Mouse (Mus musculus): ENCODE results near the gene Pam.
"Not testable (repeated sequence)": the region's sequence is repeated elsewhere in the genome, so short reads cannot be mapped to it uniquely, and the experiment has no call there.

Gene Pam

GRCm38 (mm10) chr1:98029025-98029424 lies 66.4 kb downstream of the Pam start:
- DNase-seq = no peak

- DNase-seq = no peak
Observed at GRCm38 (mm10) chr1:98028468-98028867, 67.0 kb downstream of the Pam start.

- DNase-seq = no peak
Observed at GRCm38 (mm10) chr1:98027959-98028358, 67.5 kb downstream of the Pam start.

GRCm38 (mm10) chr1:98025924-98026640 lies 69.4 kb downstream of the Pam start:
- no peak for DNase-seq

GRCm38 (mm10) chr1:98023866-98024265 lies 71.6 kb downstream of the Pam start:
- DNase-seq = no peak

DNA sequence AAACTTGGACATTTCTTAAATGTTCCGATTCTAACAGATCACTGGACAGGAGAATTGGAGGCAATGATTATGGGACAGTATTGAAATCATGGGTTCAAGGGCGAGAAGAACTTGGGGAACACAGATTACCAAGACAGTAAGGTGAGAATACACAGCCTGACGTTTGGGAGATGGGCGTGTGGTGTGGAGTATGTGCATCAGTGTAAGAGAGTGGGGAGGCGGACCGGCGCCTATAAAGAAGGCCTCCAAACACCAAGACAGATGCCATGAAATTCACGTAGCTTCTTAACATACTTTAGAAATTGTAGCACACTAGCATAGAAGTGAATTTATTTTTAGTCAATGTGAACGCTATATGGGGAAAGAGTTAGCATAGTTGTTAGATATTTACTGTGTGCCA lies 76.5 kb downstream of the Pam start:
- no peak for DNase-seq

GRCm38 (mm10) chr1:98016004-98016848 lies 79.2 kb downstream of the Pam start:
- DNase-seq = no peak

DNA sequence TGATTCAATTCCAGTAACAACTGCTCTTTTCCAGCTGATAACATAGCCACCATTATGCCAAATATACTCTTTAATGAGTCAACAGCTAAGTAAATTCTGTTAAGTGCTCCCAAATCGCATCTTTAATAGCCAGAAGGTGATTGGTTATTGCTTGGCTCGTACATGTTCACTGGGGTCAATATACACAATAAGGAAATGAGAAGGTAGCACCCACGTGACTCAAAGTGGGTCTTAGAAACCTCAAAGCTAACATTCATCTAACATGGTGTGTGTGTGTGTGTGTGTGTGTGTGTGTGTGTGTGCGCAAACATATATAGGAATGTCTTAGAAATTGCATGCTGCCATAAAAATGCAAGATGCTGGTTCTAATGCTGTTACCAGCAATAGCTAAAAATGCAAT lies 79.9 kb downstream of the Pam start:
- no peak for DNase-seq

DNA sequence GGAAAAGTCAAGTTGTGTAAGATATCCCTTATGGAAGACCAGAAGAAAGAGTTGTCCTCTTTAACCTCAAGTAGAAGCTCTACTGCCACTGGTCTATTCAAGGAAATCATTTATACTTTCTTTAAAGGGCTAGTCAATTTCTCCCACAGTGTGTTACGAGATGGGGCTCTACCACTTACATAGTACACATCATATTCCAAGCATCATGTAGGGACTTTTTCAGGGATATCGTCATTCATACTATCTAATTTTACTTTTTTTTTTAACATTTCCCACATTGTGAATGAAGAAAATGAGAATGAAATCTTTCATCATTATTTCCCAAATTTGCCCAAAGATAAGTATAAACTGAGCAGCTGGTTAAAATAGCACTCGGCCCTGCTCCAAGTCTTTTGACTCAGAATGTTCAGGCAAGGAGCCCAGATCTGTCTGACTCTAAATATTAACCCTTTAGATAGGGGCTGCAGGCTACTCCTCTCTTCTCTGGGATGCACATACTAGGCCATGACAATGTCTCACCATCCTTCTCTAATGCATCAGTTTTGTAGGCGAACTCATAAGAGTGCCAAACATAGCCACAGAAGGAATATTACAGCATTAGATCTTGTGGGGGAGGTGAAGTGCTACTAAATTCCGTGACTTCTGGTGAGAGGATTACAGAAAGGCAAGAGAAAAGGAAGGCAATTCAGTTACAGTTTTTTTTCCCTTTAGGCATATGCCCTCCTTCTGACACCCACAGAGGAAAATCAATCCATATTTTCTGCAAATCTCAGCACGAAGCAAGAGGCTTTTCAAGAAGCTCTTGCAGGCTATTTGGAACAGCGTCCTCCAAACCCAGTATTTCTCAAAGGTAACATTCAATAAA lies 92.7 kb downstream of the Pam start:
- DNase-seq = no peak

DNA sequence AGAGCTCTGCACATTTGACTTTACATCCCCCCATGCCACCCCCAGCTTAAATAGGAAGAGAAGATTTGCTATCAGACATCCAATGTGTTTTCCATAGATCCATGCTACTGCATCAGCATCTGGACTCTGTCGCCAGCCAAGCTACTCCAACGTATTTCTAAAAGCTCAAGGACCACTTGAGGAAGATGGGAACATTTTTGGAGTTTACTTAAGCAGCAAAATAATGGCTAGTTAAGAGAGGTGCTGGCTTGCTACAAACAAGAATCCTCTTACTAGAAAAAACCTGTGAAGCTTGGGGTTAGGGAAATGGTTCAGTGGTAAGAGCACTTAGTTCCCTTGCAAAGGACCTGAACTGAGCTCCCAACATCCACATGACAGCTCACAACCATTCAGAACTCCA lies 96.0 kb downstream of the Pam start:
- DNase-seq = no peak

GRCm38 (mm10) chr1:97998961-97999360 lies 96.5 kb downstream of the Pam start:
- not testable (repeated sequence) for DNase-seq

- DNase-seq = no peak
Observed at GRCm38 (mm10) chr1:97997088-97997487, 98.4 kb downstream of the Pam start.

DNA sequence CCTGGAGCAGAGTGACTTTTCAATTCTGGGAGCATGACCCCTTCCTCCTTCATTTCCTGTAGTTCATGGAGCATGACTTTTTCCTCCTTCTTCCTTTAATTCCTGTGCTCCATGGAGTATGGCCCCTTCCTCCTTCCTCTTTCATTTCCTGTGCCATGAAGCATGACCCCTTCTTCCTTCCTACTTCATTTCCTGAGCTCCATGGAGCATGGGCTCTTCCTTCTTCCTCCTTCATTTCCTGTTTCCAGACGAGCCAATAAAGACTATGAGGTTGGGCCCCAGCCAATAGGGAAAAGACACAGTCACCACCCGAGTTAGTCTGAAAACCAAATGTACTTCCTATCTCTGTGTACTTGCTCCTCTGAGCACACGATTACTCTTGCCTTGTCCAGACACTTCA lies 103.5 kb downstream of the Pam start:
- DNase-seq = no peak

DNA sequence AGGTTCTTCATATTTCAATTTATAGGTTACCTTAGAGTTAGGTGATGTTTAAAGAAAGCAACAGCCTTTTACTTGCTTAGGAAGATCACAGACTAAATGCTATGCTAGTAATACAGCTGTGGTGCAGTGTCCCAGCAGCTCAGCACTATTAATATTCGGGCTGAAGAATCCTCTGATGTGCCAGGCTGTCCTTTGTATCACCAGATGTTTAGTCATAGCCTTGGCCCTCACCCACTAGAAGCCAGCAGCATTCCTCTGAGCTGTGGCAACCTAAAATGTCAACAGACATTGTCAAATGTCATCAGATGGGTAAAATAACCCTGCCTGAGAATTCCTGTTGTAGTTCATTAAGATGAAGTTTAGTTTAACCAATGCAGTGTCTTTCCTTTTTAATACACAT lies 112.3 kb downstream of the Pam start:
- DNase-seq = no peak

DNA sequence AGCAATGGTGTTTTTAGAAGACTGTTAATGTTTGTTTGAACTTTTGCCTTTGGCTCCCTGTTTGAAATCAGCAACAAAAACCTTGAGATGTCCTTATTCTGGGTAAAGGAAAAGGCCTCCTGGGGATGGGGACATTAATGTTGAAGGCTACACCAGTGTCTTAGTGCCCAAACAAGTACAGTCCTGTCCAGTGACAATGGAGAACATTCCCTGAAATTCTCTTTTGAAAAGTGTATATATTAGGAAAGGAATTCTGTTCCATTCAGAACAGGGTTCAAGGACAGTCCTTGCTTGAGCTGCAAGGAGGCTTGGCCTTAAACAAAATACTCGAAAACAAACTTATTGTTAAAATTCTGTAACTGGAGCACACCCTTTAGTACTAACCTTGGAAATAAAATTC lies 116.0 kb downstream of the Pam start:
- no peak for DNase-seq

- no peak for DNase-seq
Observed at GRCm38 (mm10) chr1:97977521-97977920, 117.9 kb downstream of the Pam start.

DNA sequence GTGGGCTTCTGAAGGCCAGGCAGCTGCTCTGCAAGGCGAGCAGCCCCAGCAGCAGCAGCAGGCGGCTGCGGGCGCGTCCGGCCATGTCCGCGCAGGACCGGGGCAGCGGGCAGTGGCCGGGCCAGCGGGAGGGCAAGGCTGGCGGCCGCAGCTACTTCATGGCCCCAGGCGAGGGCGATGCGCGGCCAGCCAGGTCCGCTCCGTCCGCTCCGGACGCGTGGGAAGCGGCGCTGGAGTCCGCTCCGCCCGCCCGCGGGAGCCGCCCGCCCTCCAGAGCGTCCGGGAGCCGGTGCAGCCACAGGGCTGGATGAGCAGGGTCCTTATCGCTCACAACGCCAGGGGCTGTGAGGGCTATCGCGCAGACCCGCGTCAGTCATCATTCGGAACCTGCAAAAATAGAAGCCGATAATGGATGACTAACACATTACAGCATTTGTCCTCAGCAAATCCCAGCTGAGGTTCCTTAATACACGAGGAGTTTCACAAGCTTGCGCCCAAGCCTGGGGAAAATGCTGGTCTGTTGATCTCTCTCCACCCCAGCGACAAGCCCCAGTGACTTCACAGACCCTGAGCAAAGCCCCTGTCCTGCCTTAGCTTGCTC lies 118.5 kb downstream of the Pam start:
- DNase-seq = peak in 1 of 2 experiments; percentile 2

DNA sequence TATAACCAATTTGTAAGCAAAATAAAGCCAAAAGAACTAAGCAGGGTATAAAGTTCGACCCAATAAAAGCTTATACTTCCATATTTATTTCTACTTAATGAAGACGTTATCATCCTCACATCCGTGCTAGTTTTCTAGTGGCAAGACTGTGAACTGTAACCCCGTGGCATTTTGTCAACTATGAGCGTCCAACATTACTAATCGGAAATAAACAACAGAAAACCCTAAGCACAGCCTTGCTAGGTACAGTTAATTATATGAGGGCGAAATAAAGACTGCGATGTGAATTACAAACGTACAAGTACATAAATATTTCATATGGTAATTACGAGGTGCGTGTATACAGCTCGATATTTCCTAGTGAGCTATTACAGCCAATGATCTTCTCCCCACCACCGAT lies 119.4 kb downstream of the Pam start:
- no peak for DNase-seq

DNA sequence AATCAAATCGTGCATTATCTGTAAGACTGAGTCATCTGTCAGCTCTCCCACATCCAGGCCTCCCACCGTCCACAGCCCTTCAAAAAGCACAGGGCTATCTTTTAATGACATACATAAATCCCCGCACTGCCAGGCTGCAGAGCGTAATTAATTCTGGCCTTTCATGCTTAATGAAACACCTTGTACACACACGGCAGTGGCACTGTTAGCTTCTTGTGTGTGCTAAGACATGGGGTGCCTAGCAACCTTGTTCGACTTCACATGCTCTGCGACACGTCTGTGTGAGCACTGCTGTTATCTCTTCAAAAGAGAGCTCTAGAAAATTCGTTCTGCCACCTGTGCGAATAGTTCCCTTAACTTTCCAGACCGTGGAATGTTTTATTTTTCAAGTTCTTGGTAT lies 120.5 kb downstream of the Pam start:
- no peak for DNase-seq

DNA sequence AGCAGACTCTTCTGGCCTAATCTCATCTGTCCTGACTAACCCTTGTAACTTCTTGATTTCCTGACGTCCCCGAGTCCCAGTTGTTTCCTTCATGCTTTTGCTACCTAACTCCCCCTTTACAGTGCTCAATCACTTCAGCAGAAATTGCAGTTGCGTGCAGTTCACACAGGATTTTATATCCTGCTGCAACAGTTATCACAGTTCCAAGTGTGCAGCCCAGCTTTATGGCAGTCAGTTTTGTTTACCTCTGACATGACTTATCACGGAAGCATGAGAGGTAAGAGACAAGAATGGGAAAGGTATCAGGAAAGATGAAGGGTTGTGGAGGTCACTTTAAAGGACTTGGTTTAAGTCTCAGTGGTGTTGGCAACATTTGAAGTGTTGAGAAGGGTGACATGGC lies 125.7 kb downstream of the Pam start:
- DNase-seq = no peak

- no peak for DNase-seq
Observed at GRCm38 (mm10) chr1:97963711-97964110, 131.7 kb downstream of the Pam start.

DNA sequence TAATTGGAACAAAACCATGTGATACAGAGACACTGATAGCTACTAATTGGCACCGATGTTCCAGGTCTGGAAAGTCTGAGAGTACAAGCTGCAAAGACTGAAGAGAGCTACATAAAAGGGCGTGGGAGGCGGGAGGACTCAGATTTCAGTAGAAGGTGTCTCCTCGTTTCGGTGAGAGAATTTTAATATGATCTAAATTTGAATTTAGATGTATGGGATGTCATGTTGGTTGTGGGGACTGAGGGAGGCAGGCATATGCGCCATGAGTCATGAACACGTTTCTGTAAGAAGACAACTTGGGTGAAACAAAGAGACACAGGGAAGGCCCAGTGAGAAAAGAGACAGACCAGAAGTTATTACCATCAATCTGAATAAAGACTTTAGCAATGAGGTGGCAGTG lies 133.3 kb downstream of the Pam start:
- no peak for DNase-seq

- no peak for DNase-seq
Observed at GRCm38 (mm10) chr1:97960681-97961080, 134.8 kb downstream of the Pam start.

Measured in thymus, adult 18-20 months (tissue).